Mouse (Mus musculus) embryonic facial prominence, embryonic 15.5 days (tissue): ENCODE data around the gene Asphd2. TPM values are rescaled to one million over a fixed set of nuclear protein-coding genes. Genes with fewer than 3 reads are reported as not detected.
A peak's percentile ranks its signal among the peaks of the same experiment; 100 is the strongest.

Experiments
- ATAC-seq: fragments of 200-750 bp; cut with Nextera tagmentation; 2 replicates; pipeline ENCODE4 v1.8.0; 2017; ENCODE audit warnings: low read depth, moderate TSS enrichment; ENCODE audit not compliant: insufficient number of reproducible peaks, low FRiP score, low TSS enrichment
- H3K27ac ChIP-seq: fragments of 300-500 bp; sonication (generic); replicated peaks from 2 replicates; pipeline ENCODE4 v1.5.1; 2015; ENCODE audit warnings: mild to moderate bottlenecking, inconsistent platforms
- H3K27me3 ChIP-seq: fragments of 300-500 bp; sonication (generic); 2 replicates; pipeline ENCODE4 v1.6.1; 2015; ENCODE audit warnings: inconsistent platforms
- H3K36me3 ChIP-seq: fragments of 300-500 bp; sonication (generic); 2 replicates; pipeline ENCODE4 v1.6.1; 2015; ENCODE audit warnings: mild to moderate bottlenecking, inconsistent platforms
- H3K4me1 ChIP-seq: fragments of 300-500 bp; sonication (generic); 2 replicates; pipeline ENCODE4 v1.6.1; 2015; ENCODE audit warnings: inconsistent platforms
- H3K4me2 ChIP-seq: fragments of 300-500 bp; sonication (generic); replicated peaks from 2 replicates; pipeline ENCODE4 v1.6.1; 2015; ENCODE audit warnings: mild to moderate bottlenecking, inconsistent platforms
- H3K4me3 ChIP-seq: fragments of 300-500 bp; sonication (generic); replicated peaks from 2 replicates; pipeline ENCODE4 v1.5.1; 2015; ENCODE audit warnings: mild to moderate bottlenecking, inconsistent platforms
- H3K9ac ChIP-seq: fragments of 300-500 bp; sonication (generic); 2 replicates; pipeline ENCODE4 v1.6.1; 2015; ENCODE audit warnings: inconsistent platforms
- H3K9me3 ChIP-seq: fragments of 300-500 bp; sonication (generic); replicated peaks from 2 replicates; pipeline ENCODE4 v1.6.1; 2016; ENCODE audit warnings: inconsistent platforms
- WGBS: fragments of 180-500 bp; shearing (Covaris S2); methylation state at CpG from one replicate; pipeline ENCODE4 v1.1.7; 2015; 5-methylcytosine and 5-hydroxymethylcytosine counted together
- polyA plus RNA-seq: library from polyadenylated mRNA; unstranded; fragments of >200 nt; fragmentation: Nextera tagmentation; extraction: Ambion mirVana; gene quantifications from 2 replicates; pipeline ENCODE4 v1.2.1, GENCODE M21; 2015

The Asphd2 gene
- polyA plus RNA-seq, 1 experiment from 2014 or later, result 18.3 TPM

DNA sequence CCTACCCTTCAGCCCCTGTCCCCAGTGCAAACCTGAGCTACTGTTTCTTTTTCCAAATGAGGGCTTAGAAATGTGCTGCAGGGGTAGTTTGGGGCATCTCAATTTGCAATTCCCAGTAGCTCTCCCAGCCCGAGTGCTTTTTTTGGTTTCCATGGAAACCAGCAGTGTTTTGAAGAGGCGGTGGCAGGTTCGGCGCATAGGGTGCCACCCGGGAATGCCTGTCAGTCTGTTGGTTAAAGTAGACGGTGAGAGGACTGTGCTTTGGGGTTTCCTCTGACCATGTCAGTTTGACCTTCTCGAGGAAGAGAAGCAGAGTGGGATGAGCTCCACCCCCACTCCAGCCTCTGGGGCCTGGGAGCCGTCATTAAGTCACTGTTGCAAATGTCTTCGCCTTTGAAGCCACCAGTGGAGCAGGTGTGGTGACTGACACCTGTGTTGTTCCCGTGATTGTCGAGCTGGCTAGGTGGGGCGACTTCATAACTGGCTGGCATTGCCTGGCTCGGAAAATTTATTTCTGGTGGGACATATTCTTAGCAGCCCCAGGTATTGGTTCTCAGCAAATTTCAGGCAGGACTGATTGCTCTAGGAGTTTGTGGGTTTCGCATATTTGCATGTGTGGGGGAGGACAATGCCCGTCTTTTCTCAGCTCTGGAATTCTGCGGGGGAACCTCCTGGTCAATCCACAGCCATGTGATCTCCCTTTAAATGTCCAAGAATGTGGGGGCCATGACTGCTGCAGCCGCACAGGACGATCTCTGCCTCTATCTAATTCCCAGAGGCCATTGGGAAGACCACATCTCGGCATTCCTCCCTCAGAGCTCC is 17.1 kb upstream of the Asphd2 start:
- Histone ChIP-seq H3K4me2 (peak overlapping the region; percentile 17; the same call in 1 of the 2 replicates), H3K9me3 (no peaks in the 10 kb centered on the region), H3K27ac (no peak overlapping the region), H3K4me3 (no peak overlapping the region), H3K36me3 (no peaks in the 10 kb centered on the region), H3K4me1 (peaks cover 16% of the 10 kb centered on the region), H3K9ac (no peak overlapping the region), H3K27me3 (peaks cover 18% of the 10 kb centered on the region)
- 11% methylated on average over 19 of the region's 19 CpGs for WGBS
- no peak for ATAC-seq

GRCm38 (mm10) chr5:112411072-112411471 is 16.4 kb upstream of the Asphd2 start:
- no peak overlapping the region for H3K9ac ChIP-seq
- no peak overlapping the region for H3K27ac ChIP-seq
- peaks cover 16% of the 10 kb centered on the region for H3K4me1 ChIP-seq
- no peaks in the 10 kb centered on the region for H3K9me3 ChIP-seq
- 16% methylated on average over 11 of the region's 11 CpGs for WGBS
- ATAC-seq, result no peak
- H3K36me3 ChIP-seq, result no peaks in the 10 kb centered on the region
- no peak overlapping the region for H3K4me3 ChIP-seq
- peaks cover 18% of the 10 kb centered on the region for H3K27me3 ChIP-seq
- no peak overlapping the region for H3K4me2 ChIP-seq

GRCm38 (mm10) chr5:112409274-112409673 is 14.6 kb upstream of the Asphd2 start:
- Histone ChIP-seq H3K36me3 (no peaks in the 10 kb centered on the region), H3K4me2 (no peak overlapping the region), H3K4me1 (peaks cover 16% of the 10 kb centered on the region), H3K9me3 (no peaks in the 10 kb centered on the region), H3K9ac (no peak overlapping the region), H3K27me3 (peaks cover 18% of the 10 kb centered on the region), H3K27ac (no peak overlapping the region), H3K4me3 (no peak overlapping the region)
- no peak for ATAC-seq
- WGBS, result 68% methylated on average over 5 of the region's 5 CpGs

DNA sequence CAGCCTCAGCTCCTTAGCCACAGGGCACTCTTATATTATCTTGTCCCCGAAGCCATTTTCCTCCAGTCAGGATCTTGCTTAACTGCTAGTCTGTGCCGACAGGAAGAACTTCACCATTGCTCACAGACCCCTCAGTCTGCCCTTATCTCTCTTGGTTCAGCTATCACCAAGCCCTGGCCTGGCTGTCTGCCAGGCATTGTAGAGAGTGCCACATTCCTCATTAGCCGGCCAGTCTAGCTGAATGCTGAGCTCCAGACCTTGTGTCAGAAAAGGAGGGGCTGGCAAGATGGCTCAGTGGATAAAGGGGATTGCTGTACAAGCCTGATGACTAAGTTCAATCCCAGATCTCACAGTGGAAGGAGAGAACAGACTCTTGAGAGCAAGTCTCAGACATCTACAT is 11.4 kb upstream of the Asphd2 start:
- H3K4me2 ChIP-seq, result no peak overlapping the region
- H3K4me3 ChIP-seq, result no peak overlapping the region
- H3K9ac ChIP-seq, result no peak overlapping the region
- H3K4me1 ChIP-seq, result peaks cover 2% of the 10 kb centered on the region
- no peak for ATAC-seq
- 0 out of 2 replicates have a peak, but pooled peaks cover 4% of the 10 kb centered on the region for H3K27me3 ChIP-seq
- H3K27ac ChIP-seq, result no peak overlapping the region
- H3K36me3 ChIP-seq, result no peaks in the 10 kb centered on the region
- no peaks in the 10 kb centered on the region for H3K9me3 ChIP-seq
- WGBS, result 68% methylated on average over 3 of the region's 3 CpGs

- H3K4me2 ChIP-seq, result no peak overlapping the region
- H3K4me1 ChIP-seq, result no peaks in the 10 kb centered on the region
- no peaks in the 10 kb centered on the region for H3K9me3 ChIP-seq
- no peak for ATAC-seq
- H3K4me3 ChIP-seq, result no peak overlapping the region
- no peaks in the 10 kb centered on the region for H3K36me3 ChIP-seq
- H3K27ac ChIP-seq, result no peak overlapping the region
- 52% methylated on average over 3 of the region's 3 CpGs for WGBS
- H3K9ac ChIP-seq, result no peak overlapping the region
- H3K27me3 ChIP-seq, result peaks cover 6% of the 10 kb centered on the region
Measured at GRCm38 (mm10) chr5:112402437-112402836, 7.8 kb upstream of the Asphd2 start.

GRCm38 (mm10) chr5:112399284-112399683 is 4.6 kb upstream of the Asphd2 start:
- H3K27me3 ChIP-seq, result peaks cover 6% of the 10 kb centered on the region
- ATAC-seq, result no peak
- no peak overlapping the region for H3K4me2 ChIP-seq
- H3K4me1 ChIP-seq, result peaks cover 14% of the 10 kb centered on the region
- no peaks in the 10 kb centered on the region for H3K9me3 ChIP-seq
- H3K27ac ChIP-seq, result no peak overlapping the region
- WGBS, result 49% methylated on average over 10 of the region's 10 CpGs
- H3K9ac ChIP-seq, result no peak overlapping the region
- H3K4me3 ChIP-seq, result no peak overlapping the region
- no peaks in the 10 kb centered on the region for H3K36me3 ChIP-seq

- peak; percentile 21; the same call in 1 of the 2 replicates for ATAC-seq
- Histone ChIP-seq H3K27me3 (peaks cover 34% of the 10 kb centered on the region), H3K4me1 (peaks cover 14% of the 10 kb centered on the region), H3K9ac (no peak overlapping the region), H3K27ac (peak overlapping the region; percentile 76), H3K9me3 (no peaks in the 10 kb centered on the region), H3K36me3 (no peaks in the 10 kb centered on the region), H3K4me2 (no peak overlapping the region), H3K4me3 (no peak overlapping the region)
- 31% methylated on average over 18 of the region's 18 CpGs for WGBS
Measured at GRCm38 (mm10) chr5:112396066-112396465, 1.4 kb upstream of the Asphd2 start.

GRCm38 (mm10) chr5:112394415-112394763 is 277 bp downstream of the Asphd2 start:
- WGBS, result under 1% methylated on average over 18 of the region's 28 CpGs
- no peak overlapping the region for H3K27ac ChIP-seq
- peaks cover 14% of the 10 kb centered on the region for H3K4me1 ChIP-seq
- H3K9ac ChIP-seq, result peak overlapping the region; percentile 41
- H3K27me3 ChIP-seq, result peaks cover 34% of the 10 kb centered on the region
- H3K9me3 ChIP-seq, result no peaks in the 10 kb centered on the region
- peak overlapping the region; percentile 61 for H3K4me3 ChIP-seq
- no peaks in the 10 kb centered on the region for H3K36me3 ChIP-seq
- H3K4me2 ChIP-seq, result peak overlapping the region; percentile 81
- ATAC-seq, result peak; percentile 44

GRCm38 (mm10) chr5:112393741-112394414 is 788 bp downstream of the Asphd2 start:
- H3K27ac ChIP-seq, result no peak overlapping the region
- 10% methylated on average over 17 of the region's 18 CpGs for WGBS
- H3K4me1 ChIP-seq, result peaks cover 14% of the 10 kb centered on the region
- peak overlapping the region; percentile 81 for H3K4me2 ChIP-seq
- no peaks in the 10 kb centered on the region for H3K36me3 ChIP-seq
- peaks cover 34% of the 10 kb centered on the region for H3K27me3 ChIP-seq
- ATAC-seq, result no peak
- H3K9ac ChIP-seq, result peak overlapping the region; percentile 41
- no peaks in the 10 kb centered on the region for H3K9me3 ChIP-seq
- peak overlapping the region; percentile 61 for H3K4me3 ChIP-seq

- H3K27ac ChIP-seq, result no peak overlapping the region
- no peak overlapping the region for H3K4me2 ChIP-seq
- no peak for ATAC-seq
- H3K9me3 ChIP-seq, result no peaks in the 10 kb centered on the region
- no peak overlapping the region for H3K9ac ChIP-seq
- 65% methylated on average over 27 of the region's 27 CpGs for WGBS
- no peak overlapping the region for H3K4me3 ChIP-seq
- H3K4me1 ChIP-seq, result peaks cover 14% of the 10 kb centered on the region
- H3K27me3 ChIP-seq, result peaks cover 27% of the 10 kb centered on the region
- no peaks in the 10 kb centered on the region for H3K36me3 ChIP-seq
Measured at GRCm38 (mm10) chr5:112391676-112392323, 2.9 kb downstream of the Asphd2 start.

GRCm38 (mm10) chr5:112391002-112391401 is 3.7 kb downstream of the Asphd2 start:
- Histone ChIP-seq H3K27me3 (peaks cover 27% of the 10 kb centered on the region), H3K4me1 (peaks cover 13% of the 10 kb centered on the region), H3K36me3 (no peaks in the 10 kb centered on the region), H3K9me3 (no peaks in the 10 kb centered on the region), H3K4me3 (no peak overlapping the region), H3K9ac (no peak overlapping the region), H3K27ac (no peak overlapping the region), H3K4me2 (no peak overlapping the region)
- ATAC-seq, result no peak
- WGBS, result 55% methylated on average over 16 of the region's 16 CpGs
